Mouse (Mus musculus): ENCODE measurements around the gene Nfatc4.
A peak's percentile ranks its signal among the peaks of the same experiment; 100 is the strongest.

Gene Nfatc4

DNA sequence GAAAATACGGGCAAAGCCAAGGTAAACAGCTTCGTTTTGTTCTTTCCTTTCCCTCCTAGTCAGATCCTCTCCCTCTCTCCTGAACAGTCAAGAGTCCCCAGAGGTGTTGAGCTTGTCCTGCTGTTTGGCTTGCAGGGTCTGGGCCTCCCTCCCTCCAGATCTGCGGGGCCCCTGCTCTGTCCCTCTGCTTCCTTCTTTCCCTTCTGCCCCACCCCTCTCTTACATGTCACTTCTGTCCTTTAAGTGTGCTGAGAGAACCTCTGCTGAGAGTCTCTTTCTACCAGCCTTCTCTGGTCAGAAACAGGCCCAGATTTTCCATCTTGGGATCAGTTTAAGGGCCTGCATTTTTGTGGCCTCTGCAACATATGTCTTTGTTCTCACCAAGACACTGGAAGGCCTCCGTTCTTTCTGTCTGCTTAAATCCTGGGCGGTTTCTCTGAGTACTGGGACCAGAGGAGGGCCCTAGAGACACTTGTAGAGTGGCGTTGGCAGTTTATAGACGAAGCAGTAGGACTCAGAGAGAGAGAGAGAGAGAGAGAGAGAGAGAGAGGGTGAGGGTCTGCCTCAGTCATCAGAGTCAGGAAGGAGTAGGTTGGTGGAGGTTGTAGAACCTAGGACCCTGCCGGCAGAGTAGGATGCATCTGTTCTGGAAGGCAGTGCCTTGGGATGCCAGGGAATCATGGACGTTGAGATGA, 31.6 kb downstream of the Nfatc4 start:
- DNase-seq, result no peak

GRCm38 (mm10) chr14:55855101-55855561, 32.2 kb downstream of the Nfatc4 start:
- peak; percentile 76 for DNase-seq

DNA sequence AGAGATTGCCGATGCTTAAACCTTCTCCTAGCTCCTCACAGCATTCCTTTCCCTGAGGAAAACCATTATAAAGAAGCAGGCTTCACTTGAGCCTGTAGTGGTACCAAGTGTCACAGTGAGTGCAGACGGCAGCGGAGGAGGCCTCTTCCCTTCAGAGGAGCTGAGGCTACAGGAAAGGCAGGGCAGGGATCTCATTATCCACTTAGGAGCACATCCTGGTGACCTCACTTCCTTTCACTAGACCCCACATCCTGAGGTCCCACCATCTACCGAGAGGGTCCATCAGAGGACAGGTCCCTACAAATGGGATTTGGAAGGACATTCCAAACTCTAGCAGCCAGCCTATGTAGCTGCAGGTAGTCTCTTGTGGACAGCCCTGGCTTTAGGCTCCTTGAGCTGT, 34.6 kb downstream of the Nfatc4 start:
- no peak for DNase-seq

DNA sequence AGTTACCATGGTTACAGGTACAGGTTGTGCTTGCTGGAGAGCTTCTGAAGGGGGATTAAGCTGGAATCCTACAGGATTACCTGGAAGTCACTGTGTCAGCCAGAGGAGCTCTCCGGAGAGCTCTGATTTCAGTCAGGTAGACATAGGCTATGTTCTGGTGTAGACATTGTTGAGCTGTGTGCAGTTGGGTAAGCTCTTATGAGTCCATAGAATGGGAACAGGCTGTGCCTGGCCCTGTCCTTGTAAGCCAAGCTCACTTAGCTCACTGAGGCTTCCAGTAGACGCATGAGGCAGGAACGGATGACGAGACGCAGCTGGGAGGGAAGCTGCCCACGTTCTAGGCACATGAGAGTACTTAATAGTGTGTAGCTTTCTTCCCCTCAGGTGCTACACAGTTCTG, 39.2 kb downstream of the Nfatc4 start:
- DNase-seq, result no peak

- no peak for DNase-seq
Observed at GRCm38 (mm10) chr14:55862970-55863369, 40.0 kb downstream of the Nfatc4 start.

DNA sequence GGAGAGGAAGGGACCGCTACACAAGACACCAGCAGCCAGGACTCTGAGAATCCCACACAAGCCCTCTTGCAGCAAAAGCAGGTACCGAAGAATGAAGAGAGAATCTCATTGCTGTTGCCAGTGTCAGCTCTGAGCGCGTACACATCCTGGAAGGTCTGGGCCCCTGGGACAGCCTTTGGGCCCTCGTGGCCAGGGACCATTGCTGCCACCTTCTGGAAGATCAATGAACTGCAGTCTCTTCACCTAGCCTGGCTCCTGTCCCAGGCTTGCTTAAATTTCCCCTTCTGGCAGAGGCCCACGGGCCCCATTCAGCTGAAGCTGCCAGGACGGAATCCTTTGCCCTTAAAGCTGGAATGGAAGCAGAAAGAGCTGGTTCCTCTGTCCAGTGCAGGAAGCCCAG, 40.8 kb downstream of the Nfatc4 start:
- peak; percentile 87 for DNase-seq

DNA sequence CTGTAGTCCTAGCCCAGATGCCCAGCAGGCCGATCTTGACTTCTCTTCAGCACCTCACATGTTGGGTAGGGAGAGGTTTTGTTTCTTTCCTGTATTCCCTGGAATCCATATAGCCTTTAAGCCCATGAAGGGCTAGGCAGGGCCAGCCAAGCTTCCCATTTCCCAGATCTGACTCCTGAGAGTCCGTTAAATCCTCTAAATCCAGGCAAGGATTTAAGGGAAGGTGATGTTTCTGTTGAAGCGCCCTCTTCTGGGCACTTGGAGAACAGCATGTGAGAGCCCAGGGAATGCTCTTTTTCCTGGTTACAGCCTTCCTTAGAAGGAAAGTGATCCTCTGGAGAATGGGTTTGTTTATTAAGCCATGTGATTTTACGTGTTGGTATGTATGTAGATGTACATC, 44.0 kb downstream of the Nfatc4 start:
- peak; percentile 67 for DNase-seq

DNA sequence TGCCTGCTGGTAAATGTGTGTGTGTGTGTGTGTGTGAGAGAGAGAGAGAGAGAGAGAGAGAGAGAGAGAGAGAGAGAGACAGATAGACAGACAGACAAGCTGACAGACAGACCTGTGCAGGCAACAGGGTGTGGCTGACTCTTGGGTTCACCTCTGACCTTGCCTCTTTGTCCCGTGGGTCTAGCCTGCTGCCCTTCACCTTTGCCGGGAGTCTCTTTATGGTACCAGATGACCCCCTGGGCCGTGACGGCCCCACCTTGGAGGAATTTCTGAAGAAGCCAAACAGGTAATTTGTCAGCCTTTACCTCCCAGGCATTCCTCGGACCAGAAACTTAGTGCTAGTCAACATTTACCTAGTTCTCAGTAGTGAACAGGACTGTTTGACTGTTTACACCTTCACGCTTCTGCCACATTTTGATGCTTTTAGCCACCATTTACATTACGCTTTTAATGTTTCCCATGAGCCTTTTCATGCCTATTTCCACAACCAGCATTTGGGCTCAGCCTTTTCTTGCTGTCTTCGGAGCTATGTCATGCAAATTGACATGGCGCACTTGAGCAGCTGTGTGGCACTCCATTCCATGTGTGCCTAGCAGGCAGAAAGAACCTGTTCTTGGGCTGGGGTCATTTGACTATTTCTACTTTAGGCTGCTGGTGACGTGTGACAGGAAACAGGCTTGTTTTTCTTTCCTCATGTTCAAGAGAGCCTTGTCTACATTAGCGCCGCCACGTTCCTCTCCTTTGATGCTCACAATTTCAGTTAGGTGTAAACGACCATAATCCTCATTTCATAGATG, 45.5 kb downstream of the Nfatc4 start:
- no peak for DNase-seq

- no peak for DNase-seq
Observed at GRCm38 (mm10) chr14:55869538-55869937, 46.6 kb downstream of the Nfatc4 start.

DNA sequence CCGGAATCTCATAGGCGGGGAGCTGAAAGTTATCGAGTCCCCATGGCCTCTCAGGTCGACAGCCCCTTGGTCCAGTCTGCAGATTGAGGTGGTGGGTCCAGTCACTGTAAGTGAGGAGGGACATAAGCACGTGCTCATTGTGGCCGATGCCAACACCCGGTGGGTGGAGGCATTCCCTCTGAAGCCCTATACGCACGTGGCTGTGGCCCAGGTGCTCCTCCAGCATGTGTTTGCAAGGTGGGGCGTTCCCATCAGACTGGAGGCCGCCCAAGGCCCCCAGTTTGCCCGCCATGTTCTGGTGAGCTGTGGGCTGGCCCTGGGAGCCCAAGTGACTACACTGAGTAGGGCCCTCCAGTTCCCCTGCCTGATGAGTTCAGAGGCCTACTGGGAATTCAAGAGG, 49.1 kb downstream of the Nfatc4 start:
- no peak for DNase-seq

- no peak for DNase-seq
Observed at GRCm38 (mm10) chr14:55872551-55872950, 49.6 kb downstream of the Nfatc4 start.

GRCm38 (mm10) chr14:55873242-55873713, 50.3 kb downstream of the Nfatc4 start:
- DNase-seq, result no peak

GRCm38 (mm10) chr14:55873714-55874683, 51.1 kb downstream of the Nfatc4 start:
- peak; percentile 79 for DNase-seq

DNA sequence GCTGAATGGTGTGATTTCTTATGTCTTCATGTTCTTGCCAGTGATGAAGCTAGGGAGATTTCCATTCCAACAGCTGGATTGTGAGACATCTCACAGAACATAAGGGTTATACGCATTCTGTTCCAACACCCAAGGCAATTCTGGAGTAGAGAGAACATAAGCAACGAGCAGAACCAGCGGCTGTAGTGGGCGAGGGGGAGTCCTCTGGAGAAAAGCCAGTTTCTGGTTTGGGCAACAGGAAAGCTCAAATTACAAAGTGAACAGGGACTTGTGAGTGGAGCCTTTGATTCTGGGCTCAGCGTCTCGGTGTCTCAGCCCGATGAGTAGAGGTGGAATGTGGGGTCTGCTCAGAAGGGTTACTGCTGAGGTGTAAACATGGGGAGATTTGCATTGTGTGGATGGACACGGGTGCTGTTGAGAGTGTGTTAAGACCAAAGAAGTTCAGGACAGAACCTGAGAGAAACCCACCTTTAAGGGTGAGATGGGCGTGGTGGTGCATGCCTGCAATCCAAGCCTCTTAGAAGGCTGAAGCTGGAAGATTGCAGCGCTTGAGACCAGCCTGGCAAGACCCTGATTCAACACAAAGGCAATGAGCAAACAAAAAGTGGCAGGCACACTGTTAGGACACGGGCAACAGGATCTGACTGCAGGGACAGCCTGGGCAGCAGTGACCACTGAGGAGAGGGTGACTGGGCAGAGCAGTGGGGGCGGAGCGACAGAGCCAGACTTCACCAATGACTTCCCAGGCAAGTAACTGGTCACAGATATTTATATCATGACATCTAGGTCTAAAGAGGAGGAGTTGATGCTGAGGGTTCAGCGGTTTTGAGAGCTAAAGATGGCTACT, 54.7 kb downstream of the Nfatc4 start:
- DNase-seq, result no peak

GRCm38 (mm10) chr14:55878316-55878940, 55.5 kb downstream of the Nfatc4 start:
- DNase-seq, result no peak

DNA sequence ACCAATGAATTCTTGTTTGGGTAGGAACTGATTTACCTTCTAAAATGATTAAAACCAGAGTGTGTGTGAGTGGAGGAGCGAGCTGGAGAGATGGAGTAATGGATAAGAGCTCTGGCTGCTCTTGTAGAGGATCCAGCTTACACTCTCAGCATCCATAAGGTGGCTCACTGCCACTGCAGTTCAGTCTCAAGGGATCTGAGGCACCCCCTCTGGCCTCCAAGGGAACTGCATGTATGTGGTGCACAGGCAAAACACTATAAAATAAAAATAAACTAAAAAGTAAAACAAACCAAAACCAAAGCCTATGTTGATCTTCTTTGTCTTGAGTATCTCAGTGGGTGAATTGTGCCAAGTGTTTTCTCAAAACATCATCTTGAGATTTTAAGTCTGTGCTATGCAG, 56.7 kb downstream of the Nfatc4 start:
- peak; percentile 89 for DNase-seq

GRCm38 (mm10) chr14:55880982-55881381, 58.0 kb downstream of the Nfatc4 start:
- no peak for DNase-seq

GRCm38 (mm10) chr14:55882171-55882641, 59.3 kb downstream of the Nfatc4 start:
- peak; percentile 75 for DNase-seq

GRCm38 (mm10) chr14:55883149-55883661, 60.3 kb downstream of the Nfatc4 start:
- DNase-seq, result no peak

Data from kidney, postnatal 14 days (tissue).